Mouse (Mus musculus): Measurements from ENCODE around the gene Zbtb5. TPM values are rescaled to one million over a fixed set of nuclear protein-coding genes. Genes with fewer than 3 reads are reported as not detected.
"Not testable (repeated sequence)": the region's sequence is repeated elsewhere in the genome, so short reads cannot be mapped to it uniquely, and the experiment has no call there.

Zbtb5 gene
- polyA plus RNA-seq, 1 experiment from 2014 or later: 45.7 TPM

DNA sequence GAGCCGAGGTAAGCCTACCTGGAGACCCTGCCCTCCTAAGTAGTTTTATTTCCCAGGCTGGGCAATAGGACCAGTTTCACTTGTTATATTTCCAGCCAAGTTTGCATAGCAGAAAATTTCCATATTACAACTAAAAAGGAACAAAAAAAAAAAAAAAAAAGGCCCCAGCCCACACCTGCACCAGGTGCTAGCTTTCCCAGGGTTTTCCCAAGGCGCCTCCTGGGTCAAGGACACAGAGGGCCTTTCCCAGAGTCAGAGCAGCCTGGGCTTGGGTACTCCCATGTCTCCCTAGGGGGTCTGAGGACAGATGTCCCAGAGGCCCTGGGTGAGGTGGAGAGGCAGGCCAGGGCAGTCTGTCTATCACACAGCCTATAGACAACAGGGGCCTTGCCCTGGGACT, 47.0 kb downstream of the Zbtb5 start:
- no peak overlapping the region for H3K4me3 ChIP-seq (replicated peaks; ENCODE audit: low read length)
- H3K9me3 ChIP-seq (ENCODE audit: control insufficient read depth, low read length): no peaks in the 10 kb centered on the region
- no peaks in the 10 kb centered on the region for H3K36me3 ChIP-seq (replicated peaks; ENCODE audit: control insufficient read depth, insufficient read depth)
- ATAC-seq (ENCODE audit: low FRiP score) (no peak), DNase-seq (ENCODE audit: low spot score) (no peak)
- H3K4me1 ChIP-seq (replicated peaks; ENCODE audit: control insufficient read depth, insufficient read depth, low read length): no peaks in the 10 kb centered on the region
- no peak overlapping the region for H3K27ac ChIP-seq
- no peak overlapping the region for H3K4me2 ChIP-seq (replicated peaks)
- no peaks in the 10 kb centered on the region for H3K27me3 ChIP-seq (ENCODE audit: control insufficient read depth, insufficient read depth, low read length)
- H3K9ac ChIP-seq: no peak overlapping the region
- 89% methylated on average over 2 of the region's 2 CpGs for WGBS

DNA sequence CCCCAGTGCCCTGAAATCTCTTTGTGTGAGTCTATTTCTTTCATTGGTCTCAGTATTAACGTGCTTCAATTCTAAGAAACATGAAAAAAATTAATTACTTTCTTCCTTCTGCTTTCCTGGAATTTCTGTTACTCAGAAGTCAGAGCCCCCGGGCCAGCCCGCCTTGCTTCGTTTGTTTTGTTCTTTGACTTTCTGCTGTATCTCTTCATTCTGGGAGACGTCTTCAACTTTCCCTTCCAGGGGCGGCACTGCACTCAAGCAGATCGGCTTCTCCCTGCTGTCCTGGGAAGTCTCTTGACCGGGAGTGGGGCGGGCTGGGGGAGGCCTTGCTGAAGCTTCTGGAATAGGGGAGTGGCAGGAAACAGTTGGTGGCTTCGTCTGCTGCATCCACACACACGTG, 49.1 kb downstream of the Zbtb5 start:
- DNase-seq (ENCODE audit: low spot score) (no peak), ATAC-seq (ENCODE audit: low FRiP score) (no peak)
- H3K27me3 ChIP-seq (ENCODE audit: control insufficient read depth, insufficient read depth, low read length): no peaks in the 10 kb centered on the region
- 76% methylated on average over 11 of the region's 11 CpGs for WGBS
- no peak overlapping the region for H3K4me2 ChIP-seq (replicated peaks)
- H3K36me3 ChIP-seq (replicated peaks; ENCODE audit: control insufficient read depth, insufficient read depth): no peaks in the 10 kb centered on the region
- no peaks in the 10 kb centered on the region for H3K4me1 ChIP-seq (replicated peaks; ENCODE audit: control insufficient read depth, insufficient read depth, low read length)
- H3K4me3 ChIP-seq (replicated peaks; ENCODE audit: low read length): no peak overlapping the region
- H3K9me3 ChIP-seq (ENCODE audit: control insufficient read depth, low read length): no peaks in the 10 kb centered on the region
- H3K9ac ChIP-seq: no peak overlapping the region
- H3K27ac ChIP-seq: no peak overlapping the region

DNA sequence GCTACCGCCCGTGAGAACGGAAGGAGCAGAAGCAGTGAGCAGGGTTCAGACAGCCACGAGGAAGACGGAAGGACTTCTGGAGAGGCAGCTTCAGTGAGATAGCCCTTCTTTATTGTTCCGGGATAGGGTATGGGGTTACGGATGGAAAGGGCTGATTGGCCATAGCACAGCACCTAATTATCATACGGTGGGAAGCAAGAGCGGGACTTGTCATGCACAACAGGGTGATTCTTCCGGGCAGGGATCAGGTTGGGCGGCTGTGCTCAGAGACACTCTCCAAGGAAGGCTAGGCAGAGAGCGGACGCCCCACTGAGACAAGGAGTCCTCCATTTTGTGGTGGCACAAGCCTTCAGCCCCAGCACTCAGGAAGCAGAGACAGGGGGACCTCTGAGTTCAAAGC, 53.0 kb downstream of the Zbtb5 start:
- H3K4me1 ChIP-seq (replicated peaks; ENCODE audit: control insufficient read depth, insufficient read depth, low read length): no peaks in the 10 kb centered on the region
- no peak overlapping the region for H3K9ac ChIP-seq
- no peaks in the 10 kb centered on the region for H3K9me3 ChIP-seq (ENCODE audit: control insufficient read depth, low read length)
- no peak overlapping the region for H3K4me3 ChIP-seq (replicated peaks; ENCODE audit: low read length)
- H3K27ac ChIP-seq: no peak overlapping the region
- DNase-seq (ENCODE audit: low spot score): no peak
- H3K4me2 ChIP-seq (replicated peaks): no peak overlapping the region
- H3K36me3 ChIP-seq (replicated peaks; ENCODE audit: control insufficient read depth, insufficient read depth): no peaks in the 10 kb centered on the region
- no peak for ATAC-seq (ENCODE audit: low FRiP score)
- H3K27me3 ChIP-seq (ENCODE audit: control insufficient read depth, insufficient read depth, low read length): no peaks in the 10 kb centered on the region
- 94% methylated on average over 13 of the region's 13 CpGs for WGBS

DNA sequence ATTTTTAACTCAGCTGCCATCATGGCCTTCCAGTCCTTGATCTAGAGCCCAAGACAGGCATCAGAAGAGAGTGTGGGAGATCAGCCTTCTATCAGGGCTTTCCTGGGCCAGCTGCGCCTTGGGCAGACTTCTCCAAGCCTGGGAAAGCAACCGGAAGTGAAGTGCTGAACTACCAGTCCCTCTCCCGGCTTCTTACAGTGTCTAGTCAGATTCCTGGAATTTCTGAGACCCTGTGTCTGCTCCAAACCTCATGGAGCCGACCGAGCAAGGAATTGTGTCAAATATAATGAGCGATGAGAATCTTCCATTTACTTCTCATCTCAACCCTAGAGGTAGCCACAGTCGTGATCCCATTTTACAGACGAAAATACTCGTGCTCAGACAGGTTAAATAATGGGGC, 53.4 kb downstream of the Zbtb5 start:
- H3K36me3 ChIP-seq (replicated peaks; ENCODE audit: control insufficient read depth, insufficient read depth): no peaks in the 10 kb centered on the region
- no peaks in the 10 kb centered on the region for H3K27me3 ChIP-seq (ENCODE audit: control insufficient read depth, insufficient read depth, low read length)
- no peaks in the 10 kb centered on the region for H3K4me1 ChIP-seq (replicated peaks; ENCODE audit: control insufficient read depth, insufficient read depth, low read length)
- no peak overlapping the region for H3K4me2 ChIP-seq (replicated peaks)
- ATAC-seq (ENCODE audit: low FRiP score) (no peak), DNase-seq (ENCODE audit: low spot score) (no peak)
- 90% methylated on average over 9 of the region's 9 CpGs for WGBS
- no peak overlapping the region for H3K27ac ChIP-seq
- no peaks in the 10 kb centered on the region for H3K9me3 ChIP-seq (ENCODE audit: control insufficient read depth, low read length)
- H3K4me3 ChIP-seq (replicated peaks; ENCODE audit: low read length): no peak overlapping the region
- H3K9ac ChIP-seq: no peak overlapping the region

DNA sequence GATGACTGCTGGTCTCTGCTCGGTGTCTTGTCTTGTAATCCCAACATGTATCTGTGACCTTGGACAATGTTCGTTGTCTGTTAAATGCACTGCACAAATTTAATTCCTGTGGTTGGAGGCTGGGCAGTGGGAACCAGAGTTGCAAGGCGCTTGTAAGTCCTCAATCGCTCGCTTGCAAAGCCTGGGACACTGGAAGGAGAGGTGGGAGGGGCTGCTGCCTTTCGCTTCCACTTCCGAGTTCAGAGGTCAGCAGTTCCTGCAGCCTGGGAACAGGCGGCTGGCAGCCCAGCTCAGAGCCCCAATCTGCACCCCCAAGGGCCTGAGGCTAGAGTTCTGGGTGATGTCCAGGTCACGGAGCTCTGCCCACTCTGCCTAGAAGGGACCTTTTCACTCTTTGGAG, 59.2 kb downstream of the Zbtb5 start:
- Histone ChIP-seq H3K4me1 (replicated peaks; ENCODE audit: control insufficient read depth, insufficient read depth, low read length) (no peaks in the 10 kb centered on the region), H3K9me3 (ENCODE audit: control insufficient read depth, low read length) (no peaks in the 10 kb centered on the region), H3K9ac (no peak overlapping the region), H3K4me2 (replicated peaks) (no peak overlapping the region), H3K4me3 (replicated peaks; ENCODE audit: low read length) (no peak overlapping the region), H3K27me3 (ENCODE audit: control insufficient read depth, insufficient read depth, low read length) (no peaks in the 10 kb centered on the region), H3K27ac (no peak overlapping the region), H3K36me3 (replicated peaks; ENCODE audit: control insufficient read depth, insufficient read depth) (no peaks in the 10 kb centered on the region)
- no peak for ATAC-seq (ENCODE audit: low FRiP score)
- no peak for DNase-seq (ENCODE audit: low spot score)
- WGBS: 65% methylated on average over 9 of the region's 9 CpGs

DNA sequence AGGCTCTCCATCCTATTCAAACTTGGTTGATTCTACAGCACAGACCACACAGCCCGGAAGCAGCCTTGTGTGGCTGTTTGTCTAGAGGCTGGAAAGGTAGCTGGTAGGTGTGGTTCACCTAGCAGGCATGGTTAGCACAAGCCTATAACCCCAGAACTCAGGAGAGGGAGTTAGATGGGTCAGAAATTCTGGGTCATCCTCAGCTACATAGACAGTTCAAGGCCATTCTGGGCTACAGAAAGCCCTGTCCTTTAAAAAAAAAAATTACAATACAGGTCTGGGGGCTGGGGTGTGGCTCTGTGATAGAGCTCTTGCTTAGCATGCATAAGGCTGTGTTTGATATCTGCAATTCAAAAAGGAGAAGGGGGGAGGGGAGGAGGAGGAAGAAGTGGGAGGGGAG, 63.9 kb downstream of the Zbtb5 start:
- Histone ChIP-seq H3K36me3 (replicated peaks; ENCODE audit: control insufficient read depth, insufficient read depth) (no peaks in the 10 kb centered on the region), H3K4me3 (replicated peaks; ENCODE audit: low read length) (no peak overlapping the region), H3K4me2 (replicated peaks) (no peak overlapping the region), H3K9ac (no peak overlapping the region), H3K4me1 (replicated peaks; ENCODE audit: control insufficient read depth, insufficient read depth, low read length) (no peaks in the 10 kb centered on the region), H3K9me3 (ENCODE audit: control insufficient read depth, low read length) (no peaks in the 10 kb centered on the region), H3K27ac (no peak overlapping the region), H3K27me3 (ENCODE audit: control insufficient read depth, insufficient read depth, low read length) (no peaks in the 10 kb centered on the region)
- no peak for ATAC-seq (ENCODE audit: low FRiP score)
- no peak for DNase-seq (ENCODE audit: low spot score)
- WGBS: 97% methylated on average over 1 of the region's 1 CpGs

DNA sequence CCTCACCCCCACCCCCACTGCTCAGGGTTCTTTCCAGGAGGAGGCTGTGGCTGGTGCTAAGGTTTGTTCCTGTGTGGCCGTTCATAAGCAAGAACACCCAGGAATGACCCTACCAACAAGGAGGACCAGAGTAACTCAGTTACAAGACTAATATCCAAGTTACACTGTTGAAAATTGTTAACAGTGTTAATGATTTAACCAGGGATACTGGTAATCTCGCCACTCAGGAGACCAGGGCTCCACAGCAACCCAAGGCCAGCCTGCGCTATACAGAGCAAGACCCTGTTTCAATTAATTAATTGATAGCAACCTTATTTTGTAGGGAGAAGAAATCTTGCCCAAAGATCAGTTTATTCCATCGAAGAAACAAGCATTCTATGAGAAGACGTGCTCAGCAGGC, 64.7 kb downstream of the Zbtb5 start:
- no peak for DNase-seq (ENCODE audit: low spot score)
- Histone ChIP-seq H3K9ac (no peak overlapping the region), H3K4me2 (replicated peaks) (no peak overlapping the region), H3K27ac (no peak overlapping the region), H3K4me1 (replicated peaks; ENCODE audit: control insufficient read depth, insufficient read depth, low read length) (no peaks in the 10 kb centered on the region), H3K4me3 (replicated peaks; ENCODE audit: low read length) (no peak overlapping the region), H3K36me3 (replicated peaks; ENCODE audit: control insufficient read depth, insufficient read depth) (no peaks in the 10 kb centered on the region), H3K9me3 (ENCODE audit: control insufficient read depth, low read length) (no peaks in the 10 kb centered on the region), H3K27me3 (ENCODE audit: control insufficient read depth, insufficient read depth, low read length) (no peaks in the 10 kb centered on the region)
- 90% methylated on average over 5 of the region's 5 CpGs for WGBS
- ATAC-seq (ENCODE audit: low FRiP score): no peak

DNA sequence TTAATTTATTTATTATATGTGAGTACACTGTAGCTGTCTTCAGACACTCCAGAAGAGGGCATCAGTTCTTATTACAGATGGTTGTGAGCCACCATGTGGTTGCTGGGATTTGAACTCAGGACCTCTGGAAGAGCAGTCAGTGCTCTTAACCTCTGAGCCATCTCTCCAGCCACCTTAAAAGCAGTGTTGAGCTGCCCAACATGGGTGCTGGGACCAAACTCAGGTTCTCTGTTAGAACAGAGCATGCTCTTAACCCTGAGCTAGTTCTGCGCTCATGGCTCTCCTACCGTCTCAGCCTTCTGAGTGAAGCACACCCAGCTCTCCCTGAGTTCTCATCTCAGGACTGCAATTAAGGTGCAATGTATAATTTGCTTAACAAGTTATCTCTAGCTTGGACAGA, 66.1 kb downstream of the Zbtb5 start:
- not testable (repeated sequence) for DNase-seq (ENCODE audit: low spot score); H3K9ac ChIP-seq; ATAC-seq (ENCODE audit: low FRiP score); H3K27me3 ChIP-seq (ENCODE audit: control insufficient read depth, insufficient read depth, low read length); H3K4me2 ChIP-seq (replicated peaks); H3K27ac ChIP-seq; H3K36me3 ChIP-seq (replicated peaks; ENCODE audit: control insufficient read depth, insufficient read depth); H3K9me3 ChIP-seq (ENCODE audit: control insufficient read depth, low read length); H3K4me3 ChIP-seq (replicated peaks; ENCODE audit: low read length); H3K4me1 ChIP-seq (replicated peaks; ENCODE audit: control insufficient read depth, insufficient read depth, low read length)
- WGBS: 97% methylated on average over 2 of the region's 2 CpGs

DNA sequence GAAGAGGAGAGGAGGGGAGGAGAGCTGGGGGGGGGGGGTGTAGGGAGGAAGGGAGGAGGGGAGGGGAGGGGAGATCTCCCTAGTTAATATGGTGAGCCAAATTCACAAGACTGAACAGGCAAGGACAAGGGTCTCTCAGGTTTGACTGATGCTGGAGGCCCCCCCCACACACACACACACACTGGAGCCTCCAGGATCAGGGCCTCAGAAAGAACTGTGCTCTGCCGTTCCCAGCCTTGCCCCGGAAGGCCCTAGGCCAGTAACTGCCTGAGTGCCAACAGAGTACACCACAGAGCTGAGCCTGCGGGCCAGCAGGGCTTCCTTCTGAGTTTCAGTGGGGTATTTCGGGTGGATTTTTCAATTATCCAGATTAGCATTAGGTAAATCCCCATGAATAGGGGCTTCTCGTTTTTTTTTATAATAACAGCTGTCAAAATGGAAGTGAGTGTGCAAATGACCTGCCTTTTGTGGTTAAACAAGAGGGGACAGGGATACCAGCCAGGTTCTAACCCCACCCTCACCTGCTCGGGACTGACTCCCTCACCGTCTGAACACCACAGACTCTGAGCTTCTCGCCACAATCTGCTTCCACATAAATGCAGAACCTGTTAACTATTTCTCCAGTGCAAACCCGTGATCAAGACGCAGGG, 67.7 kb downstream of the Zbtb5 start:
- WGBS: 85% methylated on average over 10 of the region's 10 CpGs
- DNase-seq (ENCODE audit: low spot score): no peak
- ATAC-seq (ENCODE audit: low FRiP score): no peak

DNA sequence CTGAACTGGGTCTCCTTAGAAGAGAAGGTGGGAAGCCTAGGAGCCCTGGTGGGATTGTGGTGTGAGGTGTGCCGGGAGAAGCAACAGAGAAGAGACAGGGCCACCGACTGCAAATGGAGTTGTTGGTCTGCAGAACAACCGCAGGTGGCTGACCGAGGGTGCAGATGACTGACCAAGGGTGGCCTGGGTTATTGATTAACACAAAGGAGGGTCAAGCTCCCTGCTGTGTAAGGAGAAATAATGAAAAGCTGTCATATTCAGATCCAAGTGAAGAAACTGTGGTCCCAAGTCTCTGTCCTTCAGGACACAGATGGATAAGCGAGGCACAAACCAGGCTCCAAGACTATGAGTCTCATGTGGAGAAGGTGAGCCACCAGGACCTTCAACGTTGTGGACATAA, 68.7 kb downstream of the Zbtb5 start:
- Histone ChIP-seq H3K9me3 (ENCODE audit: control insufficient read depth, low read length) (no peaks in the 10 kb centered on the region), H3K36me3 (replicated peaks; ENCODE audit: control insufficient read depth, insufficient read depth) (no peaks in the 10 kb centered on the region), H3K4me2 (replicated peaks) (no peak overlapping the region), H3K9ac (no peak overlapping the region), H3K4me3 (replicated peaks; ENCODE audit: low read length) (no peak overlapping the region), H3K27ac (no peak overlapping the region), H3K27me3 (ENCODE audit: control insufficient read depth, insufficient read depth, low read length) (no peaks in the 10 kb centered on the region), H3K4me1 (replicated peaks; ENCODE audit: control insufficient read depth, insufficient read depth, low read length) (no peaks in the 10 kb centered on the region)
- ATAC-seq (ENCODE audit: low FRiP score) (no peak), DNase-seq (ENCODE audit: low spot score) (no peak)
- 83% methylated on average over 6 of the region's 6 CpGs for WGBS

More for the DNA sequence above, 67.7 kb downstream of the Zbtb5 start:
- Histone ChIP-seq H3K27me3 (ENCODE audit: control insufficient read depth, insufficient read depth, low read length) (no peaks in the 10 kb centered on the region), H3K36me3 (replicated peaks; ENCODE audit: control insufficient read depth, insufficient read depth) (no peaks in the 10 kb centered on the region), H3K27ac (no peak overlapping the region), H3K4me3 (replicated peaks; ENCODE audit: low read length) (no peak overlapping the region), H3K9ac (no peak overlapping the region), H3K4me2 (replicated peaks) (no peak overlapping the region), H3K4me1 (replicated peaks; ENCODE audit: control insufficient read depth, insufficient read depth, low read length) (no peaks in the 10 kb centered on the region), H3K9me3 (ENCODE audit: control insufficient read depth, low read length) (no peaks in the 10 kb centered on the region)
